Mouse (Mus musculus) thymus, postnatal 0 days (tissue): ENCODE data around the gene Olfr1104. TPM values are rescaled to one million over a fixed set of nuclear protein-coding genes. Genes with fewer than 3 reads are reported as not detected.

Experiments used
- DNase-seq: peaks from one replicate; pipeline ENCODE4 v3.0.0-alpha.2; 2015; ENCODE audit warnings: low spot score
- polyA plus RNA-seq: library from polyadenylated mRNA; unstranded; fragments of >200 nt; fragmentation: Nextera tagmentation; extraction: Ambion mirVana; gene quantifications from 2 replicates; pipeline ENCODE4 v1.2.1, GENCODE M21; 2015

The Olfr1104 gene
- not detected in 2 replicates for polyA plus RNA-seq

DNA sequence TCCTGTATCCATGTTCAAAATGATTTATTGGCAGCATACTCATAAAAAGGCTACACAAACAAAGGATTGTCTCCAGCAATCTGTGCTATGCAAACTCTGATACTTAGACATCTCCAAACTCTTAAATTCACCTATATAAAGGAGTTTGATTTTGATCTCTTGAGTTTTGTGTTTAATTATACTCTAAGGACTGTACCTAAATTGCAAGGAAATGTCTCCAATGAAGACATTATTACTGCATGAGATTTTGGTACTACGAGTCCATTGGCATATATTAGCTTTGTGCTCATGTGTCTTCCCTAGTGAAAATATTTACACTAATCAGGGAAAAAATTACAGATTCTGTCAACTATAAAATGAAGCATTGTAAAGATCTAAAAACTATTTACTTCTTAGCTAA is at the start of gene Olfr1104:
Gene Olfr1104, minus strand, starts transcription at position 101 of the 400 bp plus-strand sequence.
- DNase-seq = no peak

DNA sequence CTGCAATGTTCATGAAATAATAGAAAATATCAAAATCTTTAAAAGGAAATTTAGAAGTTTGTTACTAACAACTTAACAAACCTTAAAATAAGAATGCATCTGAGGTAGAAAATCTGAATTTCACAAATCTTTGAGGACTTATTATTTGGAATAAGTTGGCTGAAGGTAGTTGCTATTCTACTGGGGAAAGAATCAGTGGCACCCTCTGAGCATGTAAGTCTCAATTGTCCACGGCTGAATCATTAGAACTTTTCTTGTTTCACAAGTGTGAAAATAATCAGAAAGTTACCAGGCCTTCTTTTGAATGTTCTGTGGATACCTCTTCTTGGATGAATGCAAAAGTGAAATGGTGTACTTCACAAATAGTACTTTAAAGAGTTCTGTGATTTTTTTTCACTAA is 48.8 kb upstream of the Olfr1104 start, which contains the start of gene Olfr1107:
Gene Olfr1107, minus strand, starts transcription at position 101 of the 400 bp plus-strand sequence.
- DNase-seq = no peak

GRCm38 (mm10) chr2:87052173-87052572 is 25.3 kb upstream of the Olfr1104 start, which contains the start of gene Olfr1106:
Gene Olfr1106 (minus strand): TSS chr2:87052273.
- DNase-seq = no peak

DNA sequence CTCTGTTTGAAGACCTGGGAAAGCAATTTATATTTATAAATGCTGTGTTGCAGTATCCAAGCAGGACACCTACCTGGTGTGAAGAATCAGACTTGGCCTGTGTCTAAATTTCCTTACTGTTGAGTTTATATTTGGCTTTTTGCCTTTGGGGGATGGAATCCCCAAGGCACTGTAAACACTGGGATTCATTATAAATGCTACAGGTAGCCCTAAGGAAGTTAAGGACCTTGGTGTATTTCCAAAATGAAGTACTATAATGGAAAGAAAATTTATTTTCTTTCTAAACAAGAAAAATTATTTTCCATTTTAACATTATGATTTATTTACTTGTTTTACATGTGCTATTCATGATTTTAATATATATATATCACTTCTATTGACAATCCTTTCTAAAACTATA is 9.6 kb upstream of the Olfr1104 start, which contains the start of gene Olfr1105:
Gene Olfr1105, minus strand, starts transcription at position 101 of the 400 bp plus-strand sequence.
- no peak for DNase-seq

DNA sequence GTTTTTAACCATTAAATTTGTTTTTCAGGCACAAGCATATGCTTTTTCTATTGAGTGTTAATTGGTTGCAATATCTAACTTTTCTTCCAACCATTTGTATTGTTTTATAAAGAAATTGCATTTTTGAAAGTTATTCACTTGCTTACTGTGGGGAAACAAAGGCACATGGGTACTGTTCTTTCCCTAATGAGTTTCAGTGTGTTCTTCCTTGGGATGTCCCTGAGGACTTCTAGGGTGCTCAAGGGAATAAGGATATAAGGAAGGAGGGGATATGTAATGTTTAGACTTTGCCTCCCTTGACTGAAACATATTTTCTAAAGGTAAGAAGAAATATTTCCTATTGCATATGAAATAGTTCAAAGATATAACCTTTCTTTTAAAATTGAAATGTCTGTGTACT is 28.8 kb downstream of the Olfr1104 start, which contains the start of gene Olfr1102:
Gene Olfr1102, plus strand, starts transcription at position 301 of the 400 bp plus-strand sequence.
- DNase-seq = no peak

- DNase-seq = no peak
Measured at GRCm38 (mm10) chr2:86991121-86991520, 35.8 kb downstream of the Olfr1104 start, which contains the start of gene Olfr1101. Gene Olfr1101 (minus strand): TSS chr2:86991221.

DNA sequence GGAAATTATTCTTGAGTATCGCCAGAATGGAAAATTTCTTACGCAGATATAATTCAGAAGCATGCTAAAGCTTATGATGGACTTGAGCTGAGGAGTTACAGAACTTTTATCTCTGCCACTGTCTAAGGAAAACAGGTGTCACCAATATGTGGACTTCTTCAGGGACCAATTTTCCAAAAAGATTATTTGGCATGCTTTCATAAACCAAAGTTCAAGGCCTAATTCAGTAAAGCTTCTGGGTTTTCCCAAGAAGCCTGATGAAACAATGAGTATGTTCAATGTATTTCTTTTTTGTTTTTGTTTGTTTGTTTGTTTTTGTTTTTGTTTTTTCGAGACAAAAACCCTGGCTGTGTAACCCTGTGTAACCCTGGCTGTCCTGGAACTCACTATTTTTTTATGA is 47.0 kb downstream of the Olfr1104 start, which contains the start of gene Olfr1100:
Gene Olfr1100, minus strand, starts transcription at position 101 of the 400 bp plus-strand sequence.
- DNase-seq = no peak

Other genes with a start within 250 kb of the Olfr1104 start
- gene Olfr1093, start 244.6 kb downstream of the Olfr1104 start, polyA plus RNA-seq = not detected in 2 replicates
- gene Olfr141, start 217.1 kb downstream of the Olfr1104 start, polyA plus RNA-seq = not detected in 2 replicates
- gene Olfr1094, start 202.4 kb downstream of the Olfr1104 start, polyA plus RNA-seq = not detected in 2 replicates
- gene Olfr1095, start 175.4 kb downstream of the Olfr1104 start, polyA plus RNA-seq = not detected in 2 replicates
- gene Gm13723, start 152.3 kb downstream of the Olfr1104 start, polyA plus RNA-seq = not detected in 2 replicates
- gene Olfr1097, start 134.9 kb downstream of the Olfr1104 start, polyA plus RNA-seq = not detected in 2 replicates
- gene Olfr1098, start 102.5 kb downstream of the Olfr1104 start, polyA plus RNA-seq = not detected in 2 replicates
- not detected in 2 replicates for gene Olfr1099, start 66.4 kb downstream of the Olfr1104 start, polyA plus RNA-seq
- gene Olfr1100, start 47.1 kb downstream of the Olfr1104 start, polyA plus RNA-seq = not detected in 2 replicates
- not detected in 2 replicates for gene Olfr1101, start 35.9 kb downstream of the Olfr1104 start, polyA plus RNA-seq
- not detected in 2 replicates for gene Olfr1102, start 28.7 kb downstream of the Olfr1104 start, polyA plus RNA-seq
- not detected in 2 replicates for gene Olfr1105, start 9.5 kb upstream of the Olfr1104 start, polyA plus RNA-seq
- not detected in 2 replicates for gene Olfr1106, start 25.2 kb upstream of the Olfr1104 start, polyA plus RNA-seq
- gene Olfr1107, start 48.7 kb upstream of the Olfr1104 start, polyA plus RNA-seq = not detected in 2 replicates
- not detected in 2 replicates for gene Olfr1109, start 68.9 kb upstream of the Olfr1104 start, polyA plus RNA-seq
- gene Olfr259, start 87.5 kb upstream of the Olfr1104 start, polyA plus RNA-seq = not detected in 2 replicates
- gene Olfr1110, start 113.2 kb upstream of the Olfr1104 start, polyA plus RNA-seq = not detected in 2 replicates
- not detected in 2 replicates for gene Olfr1111, start 125.5 kb upstream of the Olfr1104 start, polyA plus RNA-seq
- not detected in 2 replicates for gene Olfr1112, start 160.7 kb upstream of the Olfr1104 start, polyA plus RNA-seq
- gene Olfr1113, start 181.9 kb upstream of the Olfr1104 start, polyA plus RNA-seq = not detected in 2 replicates
- not detected in 2 replicates for gene Olfr1115, start 220.9 kb upstream of the Olfr1104 start, polyA plus RNA-seq
- not detected in 2 replicates for gene Olfr1116, start 240.5 kb upstream of the Olfr1104 start, polyA plus RNA-seq